Mouse (Mus musculus) kidney, adult 18-20 months (tissue): Measurements from ENCODE around the gene Adamtsl3.

Source experiments
- DNase-seq: peaks from one replicate; pipeline ENCODE4 v3.0.0; 2021

The Adamtsl3 gene

DNA sequence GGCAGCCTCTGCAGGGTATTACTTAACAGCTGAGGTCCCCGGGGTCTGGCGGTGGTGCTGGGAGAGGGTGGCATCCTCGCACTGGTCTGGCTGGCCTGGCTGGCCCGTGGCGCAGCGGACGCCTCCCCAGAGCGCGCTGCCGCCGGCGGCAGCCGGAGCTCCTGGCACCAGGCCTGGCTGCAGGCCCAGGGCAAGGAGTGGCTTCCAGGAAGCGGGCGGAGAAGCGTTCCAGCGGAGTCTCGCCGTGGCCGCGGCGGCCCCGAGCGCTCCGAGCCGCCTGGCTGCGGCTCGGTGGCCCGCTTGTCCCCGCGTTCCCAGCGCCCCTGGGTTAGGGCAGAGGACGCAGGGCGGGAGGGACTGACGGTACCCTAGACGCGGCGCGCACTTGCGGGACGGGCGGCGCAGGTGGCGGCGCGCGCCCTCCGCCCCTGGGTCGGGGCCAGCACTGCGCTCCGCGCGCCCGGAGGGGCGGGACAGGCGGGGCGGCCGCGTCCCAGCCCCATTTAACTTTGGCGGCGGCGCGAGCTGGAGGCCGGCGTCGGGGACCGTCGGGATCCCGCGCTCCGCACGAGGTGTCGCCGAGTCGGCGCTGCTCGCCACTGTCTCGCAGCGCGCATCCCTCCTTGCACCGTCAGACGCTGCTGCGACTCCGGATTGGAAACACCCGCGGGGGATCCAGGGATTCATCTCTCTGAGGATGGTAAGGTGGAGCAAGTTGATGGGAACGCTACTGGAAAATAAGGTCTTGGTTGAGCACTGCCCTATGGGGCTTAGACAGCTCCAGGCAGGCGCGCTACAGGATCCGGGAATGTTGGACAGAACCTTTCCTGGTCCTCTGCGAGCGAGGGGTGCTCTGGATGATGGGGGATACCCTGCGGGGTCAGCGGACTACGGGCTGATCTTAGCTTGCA, at the start of gene Adamtsl3:
Gene Adamtsl3 (plus strand): TSS at position 484 of the 911 bp plus-strand sequence.
- DNase-seq, result peak; percentile 27

- no peak for DNase-seq
These were observed 48.3 kb upstream of the Adamtsl3 start for GRCm38 (mm10) chr7:82287242-82287641.

GRCm38 (mm10) chr7:82293441-82293840, 42.1 kb upstream of the Adamtsl3 start:
- DNase-seq, result no peak

DNA sequence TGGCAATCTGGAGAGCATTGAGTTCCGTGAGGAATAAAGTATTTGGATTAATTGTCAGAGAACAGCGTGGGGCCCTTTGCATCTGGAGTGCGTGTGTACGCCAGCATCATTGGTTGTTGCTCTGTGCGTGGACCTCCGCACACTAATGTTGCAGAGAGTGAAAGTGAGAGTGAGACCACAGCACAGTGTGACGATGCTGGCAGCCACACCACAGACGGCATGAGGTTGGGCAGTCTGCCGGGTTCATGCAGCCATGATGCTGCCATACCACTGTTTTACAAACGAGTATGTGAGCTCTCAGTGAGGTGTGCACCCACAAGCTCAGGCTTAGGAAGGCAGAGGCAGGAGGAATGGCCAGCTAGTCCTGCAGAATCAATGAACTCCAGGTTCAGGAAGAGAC, 41.4 kb upstream of the Adamtsl3 start:
- DNase-seq, result no peak

- no peak for DNase-seq
These were observed 40.9 kb upstream of the Adamtsl3 start for GRCm38 (mm10) chr7:82294611-82295010.

- no peak for DNase-seq
These were observed 27.1 kb upstream of the Adamtsl3 start for GRCm38 (mm10) chr7:82308398-82308797.

GRCm38 (mm10) chr7:82318515-82318914, 17.0 kb upstream of the Adamtsl3 start:
- DNase-seq, result no peak

DNA sequence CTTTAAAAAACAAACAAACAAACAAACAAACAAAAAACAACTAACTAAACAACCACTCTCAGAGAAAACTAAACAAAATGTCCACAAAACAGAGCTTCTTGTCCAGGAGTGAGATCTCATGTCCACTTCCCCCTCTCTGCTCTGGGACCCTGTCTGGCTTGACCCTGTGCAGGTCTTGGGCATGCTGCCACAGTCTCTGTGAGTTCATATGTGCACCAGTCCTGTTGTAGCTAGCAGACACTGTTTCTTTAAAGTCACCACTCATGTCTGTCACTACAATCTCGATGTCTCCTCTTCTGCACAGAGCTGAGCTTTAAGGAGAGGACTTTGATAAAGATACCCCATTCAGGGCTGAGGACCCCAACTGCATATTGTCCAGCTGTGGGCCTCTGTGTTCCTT, 8.9 kb upstream of the Adamtsl3 start:
- no peak for DNase-seq

- no peak for DNase-seq
These were observed 8.3 kb upstream of the Adamtsl3 start for GRCm38 (mm10) chr7:82327201-82327600.

DNA sequence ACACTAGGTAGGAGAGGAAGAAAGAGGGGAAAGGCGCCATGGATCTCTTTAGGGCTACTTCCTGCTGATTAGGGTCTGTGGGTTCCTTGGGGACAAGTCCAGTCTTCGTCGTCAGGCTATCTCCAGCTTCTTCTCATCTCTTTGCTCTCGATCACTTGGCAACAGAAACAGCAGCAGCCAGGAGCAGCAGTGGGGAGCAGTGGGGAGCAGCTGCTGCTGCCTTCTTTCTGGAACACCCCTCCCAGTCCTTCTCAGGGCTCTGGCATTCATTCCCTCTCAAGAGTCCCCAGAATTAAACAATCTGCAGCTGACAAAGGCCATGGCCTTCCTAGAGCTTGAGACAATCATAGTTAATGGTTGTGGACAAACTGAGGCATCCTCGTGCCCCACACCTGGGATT, 7.6 kb upstream of the Adamtsl3 start:
- no peak for DNase-seq

- DNase-seq, result no peak
These were observed 5.7 kb upstream of the Adamtsl3 start for GRCm38 (mm10) chr7:82329831-82330230.

GRCm38 (mm10) chr7:82330860-82331259, 4.6 kb upstream of the Adamtsl3 start:
- no peak for DNase-seq

DNA sequence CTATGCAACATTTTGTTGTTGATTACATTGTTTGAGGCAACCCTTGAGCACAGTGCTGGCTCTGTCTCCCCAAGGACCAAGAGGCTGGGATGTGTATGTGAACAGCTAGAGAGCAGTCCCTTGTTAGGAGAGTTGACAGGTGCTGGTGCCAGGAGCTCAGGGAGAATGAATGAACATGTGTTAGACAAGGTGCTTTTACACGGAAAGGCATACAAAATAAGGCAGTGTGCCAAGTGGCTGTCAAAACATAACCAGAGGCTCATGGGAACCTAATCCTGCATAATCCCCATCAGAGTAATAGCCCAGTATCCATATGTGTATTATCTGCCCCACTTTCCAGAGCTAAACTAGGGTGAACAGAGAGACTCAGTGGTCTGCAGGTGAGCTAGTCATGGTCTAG, 1.5 kb upstream of the Adamtsl3 start:
- no peak for DNase-seq

DNA sequence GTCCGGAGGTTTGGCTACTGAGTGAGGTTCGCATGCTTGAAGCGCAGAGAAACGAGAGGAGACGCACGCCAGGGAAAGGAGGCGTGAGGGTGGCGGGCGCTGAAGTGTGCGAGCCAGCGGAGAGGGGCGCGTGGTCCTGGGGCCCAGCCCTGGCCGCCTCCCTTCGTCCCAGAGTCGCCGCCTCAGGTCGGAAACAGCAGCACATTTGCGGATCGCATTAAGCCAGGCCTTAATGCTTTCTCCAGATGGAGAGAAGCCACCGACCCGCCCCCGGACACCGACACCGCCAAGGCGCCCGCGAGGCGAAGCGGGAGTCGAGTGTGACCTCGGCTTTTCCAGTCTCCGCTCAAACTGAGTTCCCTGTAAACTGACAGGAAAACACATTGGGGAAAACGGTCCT, 638 bp downstream of the Adamtsl3 start:
- peak; percentile 5 for DNase-seq

DNA sequence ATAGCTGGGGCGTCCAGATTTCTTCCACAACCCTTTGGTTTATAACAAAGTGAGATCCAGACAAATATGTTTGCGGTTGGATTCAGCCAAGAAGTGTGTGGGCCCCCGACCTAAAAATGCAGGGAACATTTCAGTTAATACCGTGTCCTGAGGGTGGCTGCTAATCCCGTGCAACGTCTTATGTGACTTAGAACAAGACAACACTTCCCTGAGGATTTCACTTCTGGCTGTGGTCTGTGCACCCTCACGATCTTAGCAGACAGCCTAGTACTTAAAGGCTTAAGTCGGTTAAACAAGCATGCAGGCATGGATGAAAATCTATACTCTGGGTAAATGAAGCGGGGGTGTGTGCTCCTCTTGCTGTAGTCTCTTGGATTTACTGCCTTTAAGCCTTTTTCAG, 2.6 kb downstream of the Adamtsl3 start:
- no peak for DNase-seq

- DNase-seq, result no peak
These were observed 3.0 kb downstream of the Adamtsl3 start for GRCm38 (mm10) chr7:82338532-82338931.

- no peak for DNase-seq
These were observed 3.7 kb downstream of the Adamtsl3 start for GRCm38 (mm10) chr7:82339214-82339613.

- DNase-seq, result no peak
These were observed 6.0 kb downstream of the Adamtsl3 start for GRCm38 (mm10) chr7:82341476-82341875.

- DNase-seq, result no peak
These were observed 11.2 kb downstream of the Adamtsl3 start for GRCm38 (mm10) chr7:82346706-82347105.

DNA sequence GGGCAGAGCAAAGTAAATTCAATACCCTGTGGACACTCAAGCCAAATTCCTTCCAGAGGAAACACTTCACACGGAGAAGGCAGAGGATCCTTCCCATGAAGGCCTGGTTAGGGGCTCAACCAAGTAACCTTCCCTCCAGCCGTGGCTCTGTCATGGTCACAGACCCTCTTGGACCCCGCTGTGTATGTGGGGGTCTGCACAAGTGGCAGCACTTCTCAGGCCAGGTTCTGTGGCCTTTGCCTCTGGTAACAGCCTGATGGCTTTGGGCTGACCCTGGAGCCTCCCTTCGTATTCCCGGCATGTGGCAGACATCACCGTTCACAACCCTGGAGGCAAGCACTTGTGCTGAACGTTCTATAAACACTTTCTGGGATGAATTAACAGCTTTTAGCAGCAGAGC, 14.3 kb downstream of the Adamtsl3 start:
- no peak for DNase-seq

GRCm38 (mm10) chr7:82350421-82350820, 14.9 kb downstream of the Adamtsl3 start:
- no peak for DNase-seq

- DNase-seq, result no peak
These were observed 23.7 kb downstream of the Adamtsl3 start for GRCm38 (mm10) chr7:82359146-82359545.

DNA sequence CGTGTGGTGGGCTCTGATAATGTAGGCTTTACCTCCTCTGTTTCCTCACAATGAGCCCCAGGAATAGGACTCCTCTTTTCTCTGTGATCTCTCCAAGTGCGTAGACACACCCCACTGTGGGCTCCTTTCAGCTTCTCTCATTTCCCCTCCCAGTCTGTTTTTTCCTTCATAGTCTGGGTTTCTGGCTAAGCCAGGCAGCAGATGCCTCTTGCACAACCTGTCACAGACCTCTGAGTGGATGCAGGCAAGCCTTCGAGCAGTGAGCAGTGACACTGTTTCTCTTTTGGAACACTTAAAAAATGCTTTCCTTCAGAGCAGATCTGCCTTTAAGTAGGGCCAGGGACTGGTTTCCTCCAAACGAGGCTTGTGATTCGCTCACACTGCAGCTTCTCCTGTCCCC, 24.2 kb downstream of the Adamtsl3 start:
- DNase-seq, result no peak

- DNase-seq, result no peak
These were observed 24.7 kb downstream of the Adamtsl3 start for GRCm38 (mm10) chr7:82360186-82360585.

- DNase-seq, result no peak
These were observed 25.6 kb downstream of the Adamtsl3 start for GRCm38 (mm10) chr7:82361127-82361526.
